23 mouse cellular contexts compared by ENCODE assay signal in the genomic region with DNA sequence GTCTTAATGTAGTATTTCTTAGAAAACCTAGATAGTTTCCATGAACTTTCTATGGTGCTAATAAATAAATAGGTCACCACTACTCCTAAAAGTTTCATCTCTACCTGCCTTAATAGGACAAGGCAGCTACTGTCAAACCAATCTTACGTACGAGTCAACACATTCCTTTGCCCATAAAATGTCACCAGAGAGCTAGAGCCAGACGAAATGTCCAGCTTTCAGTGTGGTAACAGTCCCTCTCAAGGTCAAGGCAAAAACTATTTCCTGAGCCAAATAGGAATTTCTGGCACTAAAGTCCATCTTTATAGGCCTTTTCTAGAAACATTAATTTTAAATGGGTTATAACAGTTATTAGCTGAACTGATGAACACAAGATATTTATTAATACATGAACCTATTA. TPM values are rescaled to one million over a fixed set of nuclear protein-coding genes. Genes with fewer than 3 reads are reported as not detected.
DNase-seq lines count a peak whose midpoint lies in the region; ATAC-seq and TF ChIP-seq lines count a peak whose summit lies in the region.
"Had no signal": no experiment of that assay in that cellular context is flagged by ENCODE, and none has a peak within 500 bp of the region (broad histone marks: within the 10 kb centered on the region; RNA-seq: fewer than 3 reads in every experiment).

No protein-coding gene starts in this region.

- TF ChIP-seq CTCF in liver, adult 2 months (IDR thresholded peaks at IDR 0.05; ENCODE audit: low read depth, low read length), result no peak

- intact Hi-C loops in heart, postnatal 36 days (cut with DNase I), result loop anchor here (5.0 to 10.0 kb wide), 2 partner anchors 206 to 327 kb away; a partner anchor contains a TSS

- DNase-seq in cerebellum, adult 9-10 months, result peak; percentile 19
- DNase-seq in cerebellum, adult 8-10 months, result no peak
- no peak for DNase-seq in heart, postnatal 36 days
- peak; percentile 67 for DNase-seq in liver, adult 2 months (ENCODE audit: extremely low read depth, low read depth, low spot score)
- no peak for DNase-seq in liver
- DNase-seq: cerebellum, adult 9-11 months; gastrocnemius, postnatal 25 days; kidney, adult 9 months; kidney, postnatal 14 days; left cerebral cortex, postnatal 4 days; liver, embryonic 13.5 days; lung, postnatal 36 days; thymus, adult 18-20 months; thymus, postnatal 4 days had no signal

- peak overlapping the region; percentile 35; the same call in 1 of the 2 replicates for H3K9ac ChIP-seq in heart, embryonic 14.5 days (ENCODE audit: low read length)
- no peak overlapping the region for H3K9ac ChIP-seq in liver, adult 2 months (ENCODE audit: low read depth, low read length)
- H3K9ac ChIP-seq: hindbrain, embryonic 15.5 days; liver, embryonic 13.5 days; lung, embryonic 15.5 days; midbrain, embryonic 13.5 days had no signal

- ATAC-seq in heart, embryonic 14.5 days (ENCODE audit: insufficient number of reproducible peaks, insufficient read depth, low FRiP score, low read depth), result no peak
- ATAC-seq: activated CD4-positive, CD25-positive, alpha-beta regulatory T cell, adult 4 months; forebrain, embryonic 16.5 days; midbrain, embryonic 13.5 days had no signal

- peaks cover 21% of the 10 kb centered on the region for H3K79me2 ChIP-seq in liver, adult 2 months (ENCODE audit: control insufficient read depth, insufficient read depth, low read length)
- peaks cover 75% of the 10 kb centered on the region for H3K79me2 ChIP-seq in myocyte (ENCODE audit: control insufficient read depth, insufficient read depth)

- no peak overlapping the region for H3ac ChIP-seq in myocyte (ENCODE audit: control insufficient read depth, insufficient read length)

- no peaks in the 10 kb centered on the region for H3K36me3 ChIP-seq in heart, embryonic 14.5 days (ENCODE audit: control insufficient read depth, insufficient read depth, low read length)
- no peaks in the 10 kb centered on the region for H3K36me3 ChIP-seq in liver, adult 2 months (ENCODE audit: control insufficient read depth, insufficient read depth, low read length)
- no peaks in the 10 kb centered on the region for H3K36me3 ChIP-seq in myocyte (ENCODE audit: control insufficient read depth, insufficient read depth)
- H3K36me3 ChIP-seq: forebrain, embryonic 10.5 days; hindbrain, embryonic 15.5 days; liver, embryonic 13.5 days; lung, embryonic 15.5 days; midbrain, embryonic 13.5 days had no signal

- peak overlapping the region in 1 of 2 experiments; percentile 46; a peak in 3 of 4 replicates for H3K27ac ChIP-seq in heart, embryonic 14.5 days (replicated peaks in 1 of 2; ENCODE audit: control insufficient read depth in 1 of 2, insufficient read depth in 1 of 2, low read depth in 2 of 2, low read length in 2 of 2)
- H3K27ac ChIP-seq in liver, adult 2 months (replicated peaks; ENCODE audit: insufficient read depth, low read depth, low read length), result no peak overlapping the region
- H3K27ac ChIP-seq: forebrain, embryonic 10.5 days; hindbrain, embryonic 15.5 days; liver, embryonic 13.5 days; lung, embryonic 15.5 days; midbrain, embryonic 13.5 days had no signal

- no peaks in the 10 kb centered on the region for H3K27me3 ChIP-seq in heart, embryonic 14.5 days (ENCODE audit: control insufficient read depth, insufficient read depth, low read length)
- H3K27me3 ChIP-seq in liver, adult 2 months (ENCODE audit: control insufficient read depth, insufficient read depth, low read length), result no peaks in the 10 kb centered on the region
- H3K27me3 ChIP-seq in myocyte (ENCODE audit: control insufficient read depth, insufficient read depth, insufficient read length), result no peaks in the 10 kb centered on the region
- H3K27me3 ChIP-seq: hindbrain, embryonic 15.5 days; liver, embryonic 13.5 days; lung, embryonic 15.5 days; megakaryocyte, embryonic 14.5 days; midbrain, embryonic 13.5 days had no signal

- peak overlapping the region; percentile 81 for H3K4me2 ChIP-seq in heart, embryonic 14.5 days (ENCODE audit: low read length)
- peak overlapping the region; percentile 69 for H3K4me2 ChIP-seq in myocyte (ENCODE audit: low read depth)
- H3K4me2 ChIP-seq: liver, embryonic 13.5 days; lung, embryonic 15.5 days; midbrain, embryonic 13.5 days had no signal

- WGBS in heart, embryonic 14.5 days, result 30% methylated on average over 3 of the region's 3 CpGs
- 4% methylated on average over 3 of the region's 3 CpGs for WGBS in liver, adult 2 months

- H3K9me3 ChIP-seq in heart, embryonic 14.5 days (ENCODE audit: control insufficient read depth, low read length), result no peaks in the 10 kb centered on the region
- H3K9me3 ChIP-seq: hindbrain, embryonic 15.5 days; liver, embryonic 13.5 days; lung, embryonic 15.5 days; megakaryocyte, embryonic 14.5 days; midbrain, embryonic 13.5 days had no signal

- no peak for TF ChIP-seq POLR2A in liver, adult 2 months (IDR thresholded peaks at IDR 0.05; ENCODE audit: extremely low read depth, insufficient read depth, low read length)
- TF ChIP-seq POLR2A in myocyte (IDR thresholded peaks at IDR 0.05; ENCODE audit: insufficient read length, low read depth), result no peak

- peaks cover 10 to 37% of the 10 kb centered on the region in 2 experiments for H3K4me1 ChIP-seq in heart, embryonic 14.5 days (ENCODE audit: control insufficient read depth in 2 of 2, insufficient read depth in 2 of 2, low read length in 2 of 2)
- H3K4me1 ChIP-seq in liver, adult 2 months (ENCODE audit: control insufficient read depth, insufficient read depth, low read length), result peaks cover 10% of the 10 kb centered on the region

- H3K4me3 ChIP-seq in heart, embryonic 14.5 days (ENCODE audit: control insufficient read depth in 1 of 2, insufficient read depth in 1 of 2, low read depth in 1 of 2, low read length in 2 of 2), result no peak overlapping the region
- H3K4me3 ChIP-seq in liver, adult 2 months (ENCODE audit: insufficient read depth, low read depth, low read length), result no peak overlapping the region
- H3K4me3 ChIP-seq in myocyte, result no peak overlapping the region
- H3K4me3 ChIP-seq: forebrain, embryonic 10.5 days; liver, embryonic 13.5 days; lung, embryonic 15.5 days; megakaryocyte, embryonic 14.5 days; midbrain, embryonic 13.5 days had no signal

TF ChIP-seq in myocyte, 11 proteins besides CTCF, POLR2A, EP300 and RAD21:
- TF ChIP-seq MAX (IDR thresholded peaks at IDR 0.05; ENCODE audit: low read depth) (no peak), TCF3 (IDR thresholded peaks at IDR 0.05; ENCODE audit: insufficient read length, low read depth) (no peak), REST (IDR thresholded peaks at IDR 0.05; ENCODE audit: insufficient read depth, insufficient read length) (no peak), CEBPB (IDR thresholded peaks at IDR 0.05; ENCODE audit: insufficient read depth, poor library complexity, severe bottlenecking) (no peak), E2F4 (IDR thresholded peaks at IDR 0.05; ENCODE audit: insufficient read depth) (no peak), SRF (IDR thresholded peaks at IDR 0.05; ENCODE audit: control insufficient read depth, insufficient read length, low read depth) (no peak), MYOD1 (IDR thresholded peaks at IDR 0.05; ENCODE audit: control insufficient read depth in 1 of 3, insufficient read length in 2 of 3, low read depth in 2 of 3) (no peak), MYOG (IDR thresholded peaks at IDR 0.05; ENCODE audit: control insufficient read depth in 1 of 3, insufficient read depth in 1 of 3, insufficient read length in 2 of 3, low read depth in 2 of 3) (no peak), TCF12 (IDR thresholded peaks at IDR 0.05; ENCODE audit: insufficient read depth, poor library complexity, severe bottlenecking) (no peak), POLR2AphosphoS2 (IDR thresholded peaks at IDR 0.05; ENCODE audit: insufficient read length, low read depth) (no peak), USF1 (IDR thresholded peaks at IDR 0.05; ENCODE audit: low read depth) (no peak)

RNA-seq across cellular contexts. Expression of a gene that starts 3.3 kb away (rescaled TPM):
- polyA plus RNA-seq in heart, embryonic 14.5 days (2014; fragmentation: Nextera tagmentation; extraction: Ambion mirVana), result 15.6 and 18.1 TPM in 2 replicates
- total RNA-seq in heart, postnatal 36 days (2021), result 100 to 1,000 TPM; 177 to 190 TPM
- 35.7 and 37.2 TPM in 2 replicates for total RNA-seq in liver, adult 2 months (2014; rRNA removed)
- polyA plus RNA-seq in liver, adult 2 months (2012; rRNA removed), result 2.6 and 2.7 TPM in 2 replicates
- polyA plus RNA-seq in myocyte (2012; fragmentation: generic; extraction: Trizol), result 4.4 TPM

Comparison
In these comparisons a context has a peak if more than half of its experiments do, and no peak if none do; other contexts are left out.
1. DNase-seq: peak in cerebellum, adult 9-10 months (single experiment) and liver, adult 2 months (single experiment); none in cerebellum, adult 8-10 months (single experiment), heart, postnatal 36 days (0 of 2) and liver (single experiment).